Mouse (Mus musculus): Measurements from ENCODE around the gene Jam3.

DNA sequence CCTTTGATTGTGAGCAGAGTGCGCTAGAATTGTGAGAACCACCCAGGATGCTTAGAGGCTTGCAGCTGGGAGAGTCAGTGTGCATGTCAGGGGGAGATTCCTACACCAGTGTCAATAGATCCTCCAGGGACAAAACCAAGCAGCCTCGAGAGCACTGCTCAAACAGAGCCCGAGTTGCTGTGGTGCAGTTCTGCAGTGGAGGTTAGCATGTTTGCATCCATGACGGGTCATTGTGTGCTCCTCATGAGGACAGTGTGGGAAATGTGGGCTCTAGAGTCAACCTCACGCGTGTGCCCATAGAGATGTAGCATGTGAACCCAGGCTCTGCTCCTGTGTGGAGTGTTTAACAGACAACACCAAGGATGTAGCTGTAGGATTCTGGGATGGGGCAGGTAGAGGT is 62.3 kb downstream of the Jam3 start:
- TF ChIP-seq CTCF (IDR thresholded peaks at IDR 0.05; ENCODE audit: low read depth) (no peak), EP300 (IDR thresholded peaks at IDR 0.05; ENCODE audit: low read depth) (no peak)
